Mouse (Mus musculus): ENCODE data around the gene Axl. TPM values are rescaled to one million over a fixed set of nuclear protein-coding genes. Genes with fewer than 3 reads are reported as not detected.
A peak's percentile ranks its signal among the peaks of the same experiment; 100 is the strongest.
"Not testable (repeated sequence)": the region's sequence is repeated elsewhere in the genome, so short reads cannot be mapped to it uniquely, and the experiment has no call there.

Axl gene
- total RNA-seq, 1 experiment from 2014 or later: 16.9 TPM

- ATAC-seq (replicated peaks in 1 of 2; ENCODE audit: insufficient read depth in 1 of 2, low FRiP score in 2 of 2, low TSS enrichment in 1 of 2, low read depth in 1 of 2, poor library complexity in 2 of 2, severe bottlenecking in 2 of 2): peak in 1 of 2 experiments; percentile 44; a peak in 2 of 4 replicates
Observed at GRCm38 (mm10) chr7:25729396-25729795, 59.1 kb downstream of the Axl start.

DNA sequence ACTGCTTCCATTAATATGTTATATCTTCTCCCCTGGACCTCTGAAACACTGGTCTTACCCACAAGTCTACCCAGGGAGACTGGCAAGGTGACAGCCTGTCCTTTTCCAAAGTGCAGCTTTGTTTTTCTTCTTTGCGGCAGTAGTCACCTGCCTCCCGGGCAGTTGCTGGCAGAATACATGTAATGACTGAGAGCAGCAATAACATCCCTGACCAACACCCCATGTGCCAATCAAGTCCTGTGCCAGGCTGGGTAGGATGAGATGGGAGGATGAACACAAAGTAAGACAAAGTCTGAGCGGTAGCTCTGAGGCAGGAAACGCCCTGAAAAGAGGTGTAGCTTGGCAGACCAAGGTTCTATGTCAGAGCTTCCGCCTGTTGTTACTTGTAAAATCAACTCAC is 60.7 kb downstream of the Axl start:
- no peak for ATAC-seq (replicated peaks in 1 of 2; ENCODE audit: insufficient read depth in 1 of 2, low FRiP score in 2 of 2, low TSS enrichment in 1 of 2, low read depth in 1 of 2, poor library complexity in 2 of 2, severe bottlenecking in 2 of 2)

DNA sequence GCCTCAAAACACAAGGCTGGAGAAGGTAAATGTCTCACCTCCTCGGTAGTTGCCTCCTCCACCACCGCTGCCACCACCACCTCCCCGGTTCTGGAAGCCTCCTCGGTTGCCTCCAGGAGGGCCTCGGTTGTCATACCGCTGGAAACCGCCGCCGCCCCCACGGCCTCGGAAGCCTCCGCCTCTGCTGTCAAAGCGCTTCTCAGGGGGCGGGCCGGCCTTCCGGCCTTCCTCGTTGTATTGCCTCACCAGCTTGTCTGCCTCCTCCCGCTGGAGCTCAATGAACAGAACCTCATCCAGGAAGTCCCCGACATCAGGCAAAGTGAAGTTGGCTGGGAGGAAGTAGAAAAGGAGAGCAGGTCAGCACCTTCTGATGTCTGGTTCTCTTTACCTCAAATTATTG is 62.6 kb downstream of the Axl start:
- no peak for ATAC-seq (replicated peaks in 1 of 2; ENCODE audit: insufficient read depth in 1 of 2, low FRiP score in 2 of 2, low TSS enrichment in 1 of 2, low read depth in 1 of 2, poor library complexity in 2 of 2, severe bottlenecking in 2 of 2)

DNA sequence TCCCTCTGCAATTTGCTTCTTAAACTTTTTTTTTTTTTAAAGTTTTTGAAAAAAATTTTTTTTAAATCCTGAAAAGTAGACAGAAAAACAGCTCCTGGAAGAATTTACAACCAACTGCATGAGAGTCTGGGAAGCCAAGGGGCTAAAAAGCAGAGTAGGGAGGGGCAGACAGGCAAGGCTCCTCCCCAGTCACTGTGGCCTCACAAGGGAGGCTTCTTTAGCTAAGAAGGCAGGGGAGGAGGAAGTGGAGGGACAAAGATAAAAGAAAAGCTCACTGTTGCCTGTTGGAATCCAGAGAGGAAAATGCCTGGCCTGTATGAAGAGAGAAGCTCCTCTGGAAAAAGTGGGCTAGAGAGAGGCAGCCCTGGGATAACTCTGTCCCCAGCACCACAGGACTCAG is 66.7 kb downstream of the Axl start:
- ATAC-seq (replicated peaks in 1 of 2; ENCODE audit: insufficient read depth in 1 of 2, low FRiP score in 2 of 2, low TSS enrichment in 1 of 2, low read depth in 1 of 2, poor library complexity in 2 of 2, severe bottlenecking in 2 of 2): not testable (repeated sequence)

GRCm38 (mm10) chr7:25720760-25721159 is 67.7 kb downstream of the Axl start:
- ATAC-seq (replicated peaks in 1 of 2; ENCODE audit: insufficient read depth in 1 of 2, low FRiP score in 2 of 2, low TSS enrichment in 1 of 2, low read depth in 1 of 2, poor library complexity in 2 of 2, severe bottlenecking in 2 of 2): no peak

- no peak for ATAC-seq (replicated peaks in 1 of 2; ENCODE audit: insufficient read depth in 1 of 2, low FRiP score in 2 of 2, low TSS enrichment in 1 of 2, low read depth in 1 of 2, poor library complexity in 2 of 2, severe bottlenecking in 2 of 2)
Observed at GRCm38 (mm10) chr7:25719761-25720610, 68.5 kb downstream of the Axl start.

GRCm38 (mm10) chr7:25718788-25719417 is 69.6 kb downstream of the Axl start, which contains the start of gene Ccdc97:
Gene Ccdc97 (minus strand): TSS chr7:25719088.
- peak; percentile 80 to 84 for ATAC-seq (replicated peaks in 1 of 2; ENCODE audit: insufficient read depth in 1 of 2, low FRiP score in 2 of 2, low TSS enrichment in 1 of 2, low read depth in 1 of 2, poor library complexity in 2 of 2, severe bottlenecking in 2 of 2)

- ATAC-seq (replicated peaks in 1 of 2; ENCODE audit: insufficient read depth in 1 of 2, low FRiP score in 2 of 2, low TSS enrichment in 1 of 2, low read depth in 1 of 2, poor library complexity in 2 of 2, severe bottlenecking in 2 of 2): no peak
Observed at GRCm38 (mm10) chr7:25717478-25717877, 71.0 kb downstream of the Axl start.

DNA sequence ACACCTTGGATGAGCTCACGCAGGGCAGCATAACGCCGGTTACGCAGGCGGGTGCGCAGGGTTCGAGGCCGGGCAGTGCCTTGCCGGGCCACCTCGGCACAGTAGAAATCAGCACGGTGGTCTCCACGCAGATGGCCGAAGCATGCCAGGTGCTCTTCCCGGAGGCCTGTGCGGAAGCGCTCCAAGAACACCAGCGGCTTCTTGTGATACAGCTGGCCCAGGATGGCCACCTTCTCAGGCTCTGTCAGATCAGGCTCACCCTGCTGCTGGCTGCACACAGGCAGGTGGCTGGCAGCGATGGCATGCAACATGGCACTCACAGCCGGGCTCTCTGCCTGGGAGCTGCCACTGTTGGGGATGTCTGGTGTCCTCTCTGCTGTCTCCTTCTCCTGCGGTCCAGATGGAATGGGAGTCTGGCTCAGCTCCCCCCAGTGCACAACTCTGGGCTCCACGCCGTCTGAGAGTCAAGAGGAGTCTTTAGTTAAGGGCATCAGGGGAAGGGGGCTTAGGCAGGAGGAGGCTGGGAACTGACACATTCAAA is 72.7 kb downstream of the Axl start:
- ATAC-seq (replicated peaks in 1 of 2; ENCODE audit: insufficient read depth in 1 of 2, low FRiP score in 2 of 2, low TSS enrichment in 1 of 2, low read depth in 1 of 2, poor library complexity in 2 of 2, severe bottlenecking in 2 of 2): no peak

- no peak for ATAC-seq (replicated peaks in 1 of 2; ENCODE audit: insufficient read depth in 1 of 2, low FRiP score in 2 of 2, low TSS enrichment in 1 of 2, low read depth in 1 of 2, poor library complexity in 2 of 2, severe bottlenecking in 2 of 2)
Observed at GRCm38 (mm10) chr7:25714581-25714980, 73.9 kb downstream of the Axl start.

DNA sequence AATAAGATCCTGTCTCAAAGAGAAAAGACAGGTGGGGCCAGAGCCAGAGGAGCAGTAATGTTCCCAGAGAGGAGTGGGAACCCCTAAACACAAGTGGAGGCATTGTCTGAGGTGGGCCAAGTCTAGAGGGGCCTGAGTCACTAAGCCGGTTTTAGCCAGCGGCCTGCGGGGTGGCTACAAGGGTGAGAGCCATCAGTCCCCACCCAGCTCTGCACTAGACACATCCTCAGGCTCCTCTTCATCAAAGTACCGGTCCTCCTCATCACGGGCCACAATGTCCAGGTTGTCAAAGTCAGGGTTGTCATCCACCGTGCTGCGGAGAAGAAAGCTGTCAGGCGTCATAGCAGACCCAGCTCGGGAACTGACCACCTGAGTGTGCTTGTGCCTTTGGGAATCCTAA is 75.7 kb downstream of the Axl start:
- ATAC-seq (replicated peaks in 1 of 2; ENCODE audit: insufficient read depth in 1 of 2, low FRiP score in 2 of 2, low TSS enrichment in 1 of 2, low read depth in 1 of 2, poor library complexity in 2 of 2, severe bottlenecking in 2 of 2): no peak

- ATAC-seq (replicated peaks in 1 of 2; ENCODE audit: insufficient read depth in 1 of 2, low FRiP score in 2 of 2, low TSS enrichment in 1 of 2, low read depth in 1 of 2, poor library complexity in 2 of 2, severe bottlenecking in 2 of 2): peak; percentile 22 to 23; a peak in 2 of 4 replicates
Observed at GRCm38 (mm10) chr7:25711731-25712197, 76.7 kb downstream of the Axl start.

- no peak for ATAC-seq (replicated peaks in 1 of 2; ENCODE audit: insufficient read depth in 1 of 2, low FRiP score in 2 of 2, low TSS enrichment in 1 of 2, low read depth in 1 of 2, poor library complexity in 2 of 2, severe bottlenecking in 2 of 2)
Observed at GRCm38 (mm10) chr7:25711165-25711564, 77.3 kb downstream of the Axl start.

- no peak for ATAC-seq (replicated peaks in 1 of 2; ENCODE audit: insufficient read depth in 1 of 2, low FRiP score in 2 of 2, low TSS enrichment in 1 of 2, low read depth in 1 of 2, poor library complexity in 2 of 2, severe bottlenecking in 2 of 2)
Observed at GRCm38 (mm10) chr7:25710519-25711130, 77.9 kb downstream of the Axl start.

- peak; percentile 18 to 19; a peak in 3 of 4 replicates for ATAC-seq (replicated peaks in 1 of 2; ENCODE audit: insufficient read depth in 1 of 2, low FRiP score in 2 of 2, low TSS enrichment in 1 of 2, low read depth in 1 of 2, poor library complexity in 2 of 2, severe bottlenecking in 2 of 2)
Observed at GRCm38 (mm10) chr7:25709961-25710360, 78.5 kb downstream of the Axl start.

GRCm38 (mm10) chr7:25707581-25708292 is 80.8 kb downstream of the Axl start:
- peak; percentile 35 to 41 for ATAC-seq (replicated peaks in 1 of 2; ENCODE audit: insufficient read depth in 1 of 2, low FRiP score in 2 of 2, low TSS enrichment in 1 of 2, low read depth in 1 of 2, poor library complexity in 2 of 2, severe bottlenecking in 2 of 2)
